Comparison of ENCODE assay signal across 1 mouse cellular context in the genomic region with DNA sequence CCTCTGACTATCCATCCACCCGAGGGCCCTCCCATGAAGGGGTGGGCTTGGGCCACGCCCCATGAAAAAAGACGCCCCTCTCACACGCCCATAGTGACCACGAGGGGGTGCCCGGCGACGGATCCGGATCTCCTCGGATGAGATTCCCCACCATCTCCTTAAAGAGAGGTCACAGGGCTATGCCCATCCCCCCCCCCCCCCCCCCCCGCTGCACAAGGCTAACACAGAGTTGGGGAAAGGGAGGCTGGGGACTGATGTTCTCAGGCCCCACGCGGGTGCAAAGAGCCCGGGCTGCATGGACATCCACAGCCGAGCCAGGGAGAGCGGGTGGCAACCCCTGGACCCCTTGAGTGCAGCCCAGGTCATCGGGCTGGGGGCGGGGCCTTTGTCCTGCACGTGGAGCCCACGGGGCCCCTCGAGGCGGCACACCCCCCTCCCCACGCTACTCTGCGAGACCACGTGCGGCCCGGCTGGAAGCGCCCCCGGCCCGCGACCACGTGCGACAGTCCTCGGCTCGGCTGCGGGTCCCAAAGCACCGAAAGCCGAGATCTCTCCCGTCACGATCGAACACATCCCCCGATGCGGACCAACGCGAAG.
TF ChIP-seq lines count a peak whose summit lies in the region.

No protein-coding gene starts in this region.

TF ChIP-seq in C2C12, 6 proteins besides CTCF, POLR2A, EP300 and RAD21:
- TF ChIP-seq USF1 (IDR thresholded peaks at IDR 0.05; ENCODE audit: low read depth) (peak; percentile 0), MYOD1 (IDR thresholded peaks at IDR 0.05; ENCODE audit: control insufficient read depth, insufficient read length, low read depth) (no peak), MAX (IDR thresholded peaks at IDR 0.05) (peak; percentile 40)
TF ChIP-seq in C2C12: peak in this region for 2.
